Mouse (Mus musculus): Measurements from ENCODE around the gene Slc35a3. TPM values are rescaled to one million over a fixed set of nuclear protein-coding genes. Genes with fewer than 3 reads are reported as not detected.
"Not testable (repeated sequence)": the region's sequence is repeated elsewhere in the genome, so short reads cannot be mapped to it uniquely, and the experiment has no call there.

The Slc35a3 gene
- polyA plus RNA-seq, 1 experiment = 24.1 TPM

GRCm38 (mm10) chr3:116661288-116661869 lies 51.3 kb downstream of the Slc35a3 start:
- peak overlapping the region; percentile 76 for H3K27ac ChIP-seq (ENCODE audit: insufficient read depth, low read depth, low read length)
- peaks cover 35% of the 10 kb centered on the region for H3K4me1 ChIP-seq (ENCODE audit: control insufficient read depth, insufficient read depth, low read length)
- peak overlapping the region; percentile 95 for H3K4me3 ChIP-seq (ENCODE audit: insufficient read depth, low read length)
- no peak for TF ChIP-seq CTCF (IDR thresholded peaks at IDR 0.05; ENCODE audit: low read depth, low read length)
- no peak for TF ChIP-seq POLR2A (IDR thresholded peaks at IDR 0.05; ENCODE audit: borderline replicate concordance, low read depth, low read length)

- Histone ChIP-seq H3K4me1 (ENCODE audit: control insufficient read depth, insufficient read depth, low read length) (peaks cover 38% of the 10 kb centered on the region), H3K4me3 (ENCODE audit: insufficient read depth, low read length) (no peak overlapping the region), H3K27ac (ENCODE audit: insufficient read depth, low read depth, low read length) (no peak overlapping the region)
- no peak for TF ChIP-seq POLR2A (IDR thresholded peaks at IDR 0.05; ENCODE audit: borderline replicate concordance, low read depth, low read length)
- no peak for TF ChIP-seq CTCF (IDR thresholded peaks at IDR 0.05; ENCODE audit: low read depth, low read length)
Measured at GRCm38 (mm10) chr3:116659856-116660430, 52.7 kb downstream of the Slc35a3 start.

- TF ChIP-seq CTCF (IDR thresholded peaks at IDR 0.05; ENCODE audit: low read depth, low read length) = no peak
- no peak for TF ChIP-seq POLR2A (IDR thresholded peaks at IDR 0.05; ENCODE audit: borderline replicate concordance, low read depth, low read length)
- Histone ChIP-seq H3K4me1 (ENCODE audit: control insufficient read depth, insufficient read depth, low read length) (peaks cover 40% of the 10 kb centered on the region), H3K4me3 (ENCODE audit: insufficient read depth, low read length) (no peak overlapping the region), H3K27ac (ENCODE audit: insufficient read depth, low read depth, low read length) (no peak overlapping the region)
Measured at GRCm38 (mm10) chr3:116658928-116659565, 53.6 kb downstream of the Slc35a3 start.

- Histone ChIP-seq H3K27ac (ENCODE audit: insufficient read depth, low read depth, low read length) (no peak overlapping the region), H3K4me1 (ENCODE audit: control insufficient read depth, insufficient read depth, low read length) (peaks cover 48% of the 10 kb centered on the region), H3K4me3 (ENCODE audit: insufficient read depth, low read length) (no peak overlapping the region)
- TF ChIP-seq POLR2A (IDR thresholded peaks at IDR 0.05; ENCODE audit: borderline replicate concordance, low read depth, low read length) = no peak
- no peak for TF ChIP-seq CTCF (IDR thresholded peaks at IDR 0.05; ENCODE audit: low read depth, low read length)
Measured at GRCm38 (mm10) chr3:116656184-116656965, 56.3 kb downstream of the Slc35a3 start.

GRCm38 (mm10) chr3:116654051-116654450 lies 58.6 kb downstream of the Slc35a3 start:
- not testable (repeated sequence) for H3K27ac ChIP-seq (ENCODE audit: insufficient read depth, low read depth, low read length); H3K4me3 ChIP-seq (ENCODE audit: insufficient read depth, low read length)
- peaks cover 51% of the 10 kb centered on the region for H3K4me1 ChIP-seq (ENCODE audit: control insufficient read depth, insufficient read depth, low read length)

GRCm38 (mm10) chr3:116653278-116653945 lies 59.2 kb downstream of the Slc35a3 start:
- H3K27ac ChIP-seq (ENCODE audit: insufficient read depth, low read depth, low read length) = no peak overlapping the region
- peaks cover 51% of the 10 kb centered on the region for H3K4me1 ChIP-seq (ENCODE audit: control insufficient read depth, insufficient read depth, low read length)
- TF ChIP-seq CTCF (IDR thresholded peaks at IDR 0.05; ENCODE audit: low read depth, low read length) (no peak), POLR2A (IDR thresholded peaks at IDR 0.05; ENCODE audit: borderline replicate concordance, low read depth, low read length) (no peak)
- no peak overlapping the region for H3K4me3 ChIP-seq (ENCODE audit: insufficient read depth, low read length)

GRCm38 (mm10) chr3:116652033-116652446 lies 60.6 kb downstream of the Slc35a3 start:
- Histone ChIP-seq H3K4me1 (ENCODE audit: control insufficient read depth, insufficient read depth, low read length) (peaks cover 45% of the 10 kb centered on the region), H3K4me3 (ENCODE audit: insufficient read depth, low read length) (no peak overlapping the region), H3K27ac (ENCODE audit: insufficient read depth, low read depth, low read length) (no peak overlapping the region)
- TF ChIP-seq CTCF (IDR thresholded peaks at IDR 0.05; ENCODE audit: low read depth, low read length) (no peak), POLR2A (IDR thresholded peaks at IDR 0.05; ENCODE audit: borderline replicate concordance, low read depth, low read length) (no peak)

GRCm38 (mm10) chr3:116650698-116651097 lies 61.9 kb downstream of the Slc35a3 start:
- no peak overlapping the region for H3K4me3 ChIP-seq (ENCODE audit: insufficient read depth, low read length)
- TF ChIP-seq CTCF (IDR thresholded peaks at IDR 0.05; ENCODE audit: low read depth, low read length) = no peak
- TF ChIP-seq POLR2A (IDR thresholded peaks at IDR 0.05; ENCODE audit: borderline replicate concordance, low read depth, low read length) = no peak
- H3K27ac ChIP-seq (ENCODE audit: insufficient read depth, low read depth, low read length) = no peak overlapping the region
- H3K4me1 ChIP-seq (ENCODE audit: control insufficient read depth, insufficient read depth, low read length) = peaks cover 37% of the 10 kb centered on the region

GRCm38 (mm10) chr3:116648805-116649204 lies 63.8 kb downstream of the Slc35a3 start:
- TF ChIP-seq CTCF (IDR thresholded peaks at IDR 0.05; ENCODE audit: low read depth, low read length) (no peak), POLR2A (IDR thresholded peaks at IDR 0.05; ENCODE audit: borderline replicate concordance, low read depth, low read length) (no peak)
- Histone ChIP-seq H3K4me3 (ENCODE audit: insufficient read depth, low read length) (no peak overlapping the region), H3K4me1 (ENCODE audit: control insufficient read depth, insufficient read depth, low read length) (peaks cover 35% of the 10 kb centered on the region), H3K27ac (ENCODE audit: insufficient read depth, low read depth, low read length) (peak overlapping the region; percentile 69)

All from bone marrow macrophage, adult 2 months (primary cell).